Comparison of ENCODE assay signal across 8 mouse cellular contexts in the genomic region with DNA sequence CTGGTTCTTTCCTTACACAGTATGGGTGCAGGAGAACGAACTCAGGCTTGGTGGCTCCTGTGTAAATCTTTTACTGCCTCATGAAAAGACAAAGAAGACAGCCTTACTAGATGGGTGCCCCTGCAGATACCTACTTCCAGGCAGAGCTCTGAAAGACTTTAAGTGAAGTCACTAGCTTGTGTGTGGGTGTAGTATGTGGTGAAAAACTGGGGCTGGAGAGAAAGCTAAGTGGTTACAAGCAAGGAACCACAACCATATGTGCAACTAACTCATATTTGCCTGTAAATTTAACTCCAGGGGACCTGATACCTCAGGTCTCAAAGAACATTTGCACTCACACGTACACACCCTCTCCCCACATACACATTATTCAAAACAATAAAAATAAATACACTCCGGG. TPM values are rescaled to one million over a fixed set of nuclear protein-coding genes. Genes with fewer than 3 reads are reported as not detected.
A peak's percentile ranks its signal among the peaks of the same experiment; 100 is the strongest.
DNase-seq lines count a peak whose midpoint lies in the region; ATAC-seq and TF ChIP-seq lines count a peak whose summit lies in the region.

No protein-coding gene starts in this region.

- H3K9me3 ChIP-seq in heart, embryonic 10.5 days, result no peaks in the 10 kb centered on the region
- no peaks in the 10 kb centered on the region for H3K9me3 ChIP-seq in CH12.LX (replicated peaks; ENCODE audit: low read length)
- no peaks in the 10 kb centered on the region for H3K9me3 ChIP-seq in forebrain, embryonic 16.5 days (ENCODE audit: control insufficient read depth, low read length)
- H3K9me3 ChIP-seq in liver, postnatal 0 days (ENCODE audit: low read length), result no peaks in the 10 kb centered on the region

- H3K27me3 ChIP-seq in heart, embryonic 10.5 days (ENCODE audit: insufficient read depth, poor library complexity, severe bottlenecking), result 0 out of 2 replicates have a peak, but pooled peaks cover 7% of the 10 kb centered on the region
- H3K27me3 ChIP-seq in CH12.LX (replicated peaks), result peaks cover 7% of the 10 kb centered on the region
- H3K27me3 ChIP-seq in forebrain, embryonic 16.5 days (replicated peaks; ENCODE audit: control insufficient read depth, insufficient read depth, low read length), result peaks cover 2% of the 10 kb centered on the region; the same call in 1 of the 2 replicates
- 0 out of 2 replicates have a peak, but pooled peaks cover 8% of the 10 kb centered on the region for H3K27me3 ChIP-seq in liver, postnatal 0 days (ENCODE audit: insufficient read depth, low read length)

- intact Hi-C loops in gastrocnemius, postnatal 14 days (cut with DNase I; ENCODE audit: low total_unique reads), result no loop called here

- ATAC-seq in forebrain, embryonic 16.5 days, result no peak
- ATAC-seq in liver, postnatal 0 days, result no peak

- peaks cover 51% of the 10 kb centered on the region for H3K4me1 ChIP-seq in heart, embryonic 10.5 days
- peaks cover 9 to 35% of the 10 kb centered on the region in 2 experiments; a peak in 3 of 4 replicates for H3K4me1 ChIP-seq in CH12.LX (ENCODE audit: control insufficient read depth in 1 of 2, insufficient read depth in 2 of 2)
- peaks cover 57% of the 10 kb centered on the region for H3K4me1 ChIP-seq in forebrain, embryonic 16.5 days (replicated peaks; ENCODE audit: control insufficient read depth, insufficient read depth, low read length)
- peaks cover 34% of the 10 kb centered on the region for H3K4me1 ChIP-seq in liver, postnatal 0 days (ENCODE audit: insufficient read depth)

- peaks cover 26% of the 10 kb centered on the region for H3K36me3 ChIP-seq in heart, embryonic 10.5 days
- H3K36me3 ChIP-seq in CH12.LX (replicated peaks in 1 of 2; ENCODE audit: control insufficient read depth in 1 of 2, insufficient read depth in 1 of 2, low read length in 1 of 2), result peaks cover 26 to 42% of the 10 kb centered on the region in 2 experiments
- H3K36me3 ChIP-seq in forebrain, embryonic 16.5 days (ENCODE audit: control insufficient read depth, insufficient read depth), result peaks cover 2% of the 10 kb centered on the region
- H3K36me3 ChIP-seq in liver, postnatal 0 days (replicated peaks; ENCODE audit: insufficient read depth, low read length), result peaks cover 23% of the 10 kb centered on the region

- TF ChIP-seq POLR2A in CH12.LX (IDR thresholded peaks at IDR 0.05; ENCODE audit: low read depth, low read length), result no peak

- no peak for TF ChIP-seq EP300 in CH12.LX (IDR thresholded peaks at IDR 0.05; ENCODE audit: low read length)
- no peak for TF ChIP-seq EP300 in liver, postnatal 0 days (IDR thresholded peaks at IDR 0.05; ENCODE audit: low read depth)

- DNase-seq in heart, embryonic 10.5 days (ENCODE audit: low spot score), result no peak
- DNase-seq in heart, postnatal 4 days, result no peak
- no peak for DNase-seq in CH12.LX (ENCODE audit: extremely low read depth)
- DNase-seq in liver, postnatal 0 days, result no peak
- DNase-seq in gastrocnemius, postnatal 14 days, result no peak
- DNase-seq in layer of hippocampus, postnatal 10 days (ENCODE audit: low spot score in 2 of 2), result no peak
- DNase-seq in left cerebral cortex, adult 18-20 months (ENCODE audit: low spot score in 2 of 2), result no peak

- peaks cover 12% of the 10 kb centered on the region for H3K79me2 ChIP-seq in CH12.LX (replicated peaks; ENCODE audit: control insufficient read depth, extremely low read depth, insufficient read depth, poor library complexity, severe bottlenecking)

- H3K9ac ChIP-seq in CH12.LX (ENCODE audit: insufficient read depth, low read depth), result peak overlapping the region; percentile 85
- H3K9ac ChIP-seq in forebrain, embryonic 16.5 days (replicated peaks; ENCODE audit: low read depth, low read length), result peak overlapping the region; percentile 87
- peak overlapping the region; percentile 84 for H3K9ac ChIP-seq in liver, postnatal 0 days (replicated peaks)

- peak overlapping the region; percentile 89 for H3K27ac ChIP-seq in heart, embryonic 10.5 days
- H3K27ac ChIP-seq in CH12.LX (ENCODE audit: insufficient read depth, low read depth), result no peak overlapping the region
- H3K27ac ChIP-seq in forebrain, embryonic 16.5 days (ENCODE audit: low read length), result peak overlapping the region; percentile 61
- H3K27ac ChIP-seq in liver, postnatal 0 days (ENCODE audit: low read depth), result no peak overlapping the region

- peak overlapping the region; percentile 84 for H3K4me3 ChIP-seq in heart, embryonic 10.5 days
- peak overlapping the region; percentile 86 to 97 (median 88) for H3K4me3 ChIP-seq in CH12.LX (replicated peaks in 1 of 3; ENCODE audit: low read depth in 2 of 3, low read length in 2 of 3, poor library complexity in 1 of 3)
- peak overlapping the region; percentile 95 for H3K4me3 ChIP-seq in forebrain, embryonic 16.5 days (replicated peaks; ENCODE audit: low read length)
- peak overlapping the region; percentile 84 for H3K4me3 ChIP-seq in liver, postnatal 0 days (ENCODE audit: low read depth, low read length)

- no peak for TF ChIP-seq RAD21 in CH12.LX (IDR thresholded peaks at IDR 0.05; ENCODE audit: low read depth, low read length)

- dilution Hi-C loops in CH12.LX (cut with MboI; ENCODE audit: extremely low pct_ligation_motif_present, extremely low pct_unique_long_range_greater_than_20kb, low sequenced_read_pairs), result no loop called here

- peak overlapping the region; percentile 82; the same call in 1 of the 2 replicates for H3K4me2 ChIP-seq in CH12.LX (ENCODE audit: insufficient read depth, low read depth, poor library complexity, severe bottlenecking)
- peak overlapping the region; percentile 97 for H3K4me2 ChIP-seq in forebrain, embryonic 16.5 days (ENCODE audit: low read length)
- peak overlapping the region; percentile 96 for H3K4me2 ChIP-seq in liver, postnatal 0 days (ENCODE audit: low read depth, low read length)

- in situ Hi-C loops in CH12.LX (cut with MboI; ENCODE audit: low pct_ligation_motif_present, low pct_unique_long_range_greater_than_20kb, low sequenced_read_pairs), result loop anchor here (5.0 kb wide), 1 partner anchor 32 kb away; a partner anchor contains a TSS

- WGBS in heart, embryonic 10.5 days, result 26% methylated on average over 3 of the region's 3 CpGs
- 18% methylated on average over 3 of the region's 3 CpGs for WGBS in forebrain, embryonic 16.5 days
- 29% methylated on average over 3 of the region's 3 CpGs for WGBS in liver, postnatal 0 days (ENCODE audit: insufficient replicate concordance)

- TF ChIP-seq CTCF in CH12.LX (conservative IDR thresholded peaks at IDR 0.05 in 1 of 2, IDR thresholded peaks at IDR 0.05 in 1 of 2; ENCODE audit: low read depth in 2 of 2, low read length in 2 of 2), result no peak
- TF ChIP-seq CTCF in liver, postnatal 0 days (IDR thresholded peaks at IDR 0.05; ENCODE audit: low read depth), result no peak

RNA-seq across cellular contexts. Expression of a gene that starts 0.5 kb away (rescaled TPM):
- 79.5 and 87.9 TPM in 2 replicates for polyA plus RNA-seq in heart, embryonic 10.5 days (2016; fragmentation: Nextera tagmentation; extraction: Ambion mirVana)
- 100 to 1,000 TPM; 106 to 118 TPM for total RNA-seq in heart, postnatal 4 days (2021)
- 37.5 and 43.0 TPM in 2 replicates for total RNA-seq in CH12.LX (2012; rRNA removed)
- total RNA-seq in CH12.LX (2014; rRNA removed), result 23.9 and 29.1 TPM in 2 replicates
- polyA plus RNA-seq in CH12.LX (2012; ENCODE audit: insufficient read length, low read depth), result 52.4 and 74.9 TPM in 2 replicates
- 165 and 185 TPM in 2 replicates for polyA plus RNA-seq in forebrain, embryonic 16.5 days (2015; fragmentation: Nextera tagmentation; extraction: Ambion mirVana)
- 35.6 and 35.7 TPM in 2 replicates for polyA plus RNA-seq in liver, postnatal 0 days (2015; fragmentation: Nextera tagmentation; extraction: Ambion mirVana)
- 10 to 100 TPM; 42.0 to 44.8 TPM for total RNA-seq in gastrocnemius, postnatal 14 days (2021)
- 100 to 1,000 TPM in 1 of 2 experiments, 10 to 100 TPM in 1; 83.7 to 108 TPM for total RNA-seq in layer of hippocampus, postnatal 10 days (2021)
- 10 to 100 TPM; 91.2 to 98.9 TPM for total RNA-seq in left cerebral cortex, adult 18-20 months (2021)

RNA-seq across cellular contexts. Expression of a gene that starts 2.2 kb away (rescaled TPM):
- 8.3 and 11.6 TPM in 2 replicates for polyA plus RNA-seq in heart, embryonic 10.5 days (2016; fragmentation: Nextera tagmentation; extraction: Ambion mirVana)
- 10 to 100 TPM; 13.5 to 13.9 TPM for total RNA-seq in heart, postnatal 4 days (2021)
- 4.2 and 4.8 TPM in 2 replicates for total RNA-seq in CH12.LX (2012; rRNA removed)
- 2.0 and 2.1 TPM in 2 replicates for total RNA-seq in CH12.LX (2014; rRNA removed)
- 4.1 and 5.0 TPM in 2 replicates for polyA plus RNA-seq in CH12.LX (2012; ENCODE audit: insufficient read length, low read depth)
- 8.6 and 8.8 TPM in 2 replicates for polyA plus RNA-seq in forebrain, embryonic 16.5 days (2015; fragmentation: Nextera tagmentation; extraction: Ambion mirVana)
- 1.6 and 2.1 TPM in 2 replicates for polyA plus RNA-seq in liver, postnatal 0 days (2015; fragmentation: Nextera tagmentation; extraction: Ambion mirVana)
- total RNA-seq in gastrocnemius, postnatal 14 days (2021), result 1 to 10 TPM; 6.4 to 7.2 TPM
- total RNA-seq in layer of hippocampus, postnatal 10 days (2021), result 10 to 100 TPM; 26.4 to 32.9 TPM
- 10 to 100 TPM; 28.3 to 31.5 TPM for total RNA-seq in left cerebral cortex, adult 18-20 months (2021)

RNA-seq across cellular contexts. Expression of a gene that starts 8.4 kb away (rescaled TPM):
- 0.85 and 1.1 TPM in 2 replicates for polyA plus RNA-seq in heart, embryonic 10.5 days (2016; fragmentation: Nextera tagmentation; extraction: Ambion mirVana)
- under 1 TPM; 0.24 to 0.50 TPM for total RNA-seq in heart, postnatal 4 days (2021)
- total RNA-seq in CH12.LX (2012; rRNA removed) (0.38 TPM in 2 replicates), CH12.LX (2014; rRNA removed) (0.23 TPM in 1 of 2 replicates, not detected in the other)
- 0.60 and 1.1 TPM in 2 replicates for polyA plus RNA-seq in CH12.LX (2012; ENCODE audit: insufficient read length, low read depth)
- polyA plus RNA-seq in forebrain, embryonic 16.5 days (2015; fragmentation: Nextera tagmentation; extraction: Ambion mirVana), result 5.7 and 6.3 TPM in 2 replicates
- polyA plus RNA-seq in liver, postnatal 0 days (2015; fragmentation: Nextera tagmentation; extraction: Ambion mirVana), result 1.4 and 1.9 TPM in 2 replicates
- not detected for total RNA-seq in gastrocnemius, postnatal 14 days (2021)
- total RNA-seq in layer of hippocampus, postnatal 10 days (2021), result 1 to 10 TPM; 2.6 to 2.9 TPM
- under 1 TPM; 0.33 to 0.61 TPM for total RNA-seq in left cerebral cortex, adult 18-20 months (2021)

RNA-seq across cellular contexts. Expression of a gene that starts 12.5 kb away (rescaled TPM):
- polyA plus RNA-seq in heart, embryonic 10.5 days (2016; fragmentation: Nextera tagmentation; extraction: Ambion mirVana), result 0.34 and 0.49 TPM in 2 replicates
- not detected for total RNA-seq in heart, postnatal 4 days (2021)
- total RNA-seq in CH12.LX (2012; rRNA removed), result not detected in 2 replicates
- not detected in 2 replicates for total RNA-seq in CH12.LX (2014; rRNA removed)
- polyA plus RNA-seq in CH12.LX (2012; ENCODE audit: insufficient read length, low read depth), result not detected in 2 replicates
- polyA plus RNA-seq in forebrain, embryonic 16.5 days (2015; fragmentation: Nextera tagmentation; extraction: Ambion mirVana), result not detected in 2 replicates
- not detected in 2 replicates for polyA plus RNA-seq in liver, postnatal 0 days (2015; fragmentation: Nextera tagmentation; extraction: Ambion mirVana)
- not detected for total RNA-seq in gastrocnemius, postnatal 14 days (2021)
- total RNA-seq in layer of hippocampus, postnatal 10 days (2021), result not detected
- not detected for total RNA-seq in left cerebral cortex, adult 18-20 months (2021)

RNA-seq across cellular contexts. Expression of a gene that starts 13.9 kb away (rescaled TPM):
- 62.7 and 92.3 TPM in 2 replicates for polyA plus RNA-seq in heart, embryonic 10.5 days (2016; fragmentation: Nextera tagmentation; extraction: Ambion mirVana)
- total RNA-seq in heart, postnatal 4 days (2021), result 10 to 100 TPM; 36.7 to 37.8 TPM
- total RNA-seq in CH12.LX (2012; rRNA removed) (0.51 and 0.59 TPM in 2 replicates), CH12.LX (2014; rRNA removed) (not detected in 2 replicates)
- polyA plus RNA-seq in CH12.LX (2012; ENCODE audit: insufficient read length, low read depth), result 0.50 and 1.5 TPM in 2 replicates
- polyA plus RNA-seq in forebrain, embryonic 16.5 days (2015; fragmentation: Nextera tagmentation; extraction: Ambion mirVana), result 30.2 and 39.1 TPM in 2 replicates
- polyA plus RNA-seq in liver, postnatal 0 days (2015; fragmentation: Nextera tagmentation; extraction: Ambion mirVana), result 8.1 and 9.2 TPM in 2 replicates
- 10 to 100 TPM; 14.8 to 21.3 TPM for total RNA-seq in gastrocnemius, postnatal 14 days (2021)
- 10 to 100 TPM; 18.4 to 19.6 TPM for total RNA-seq in layer of hippocampus, postnatal 10 days (2021)
- total RNA-seq in left cerebral cortex, adult 18-20 months (2021), result 10 to 100 TPM; 12.9 to 15.9 TPM

Comparison
In these comparisons a context has a peak if more than half of its experiments do, and no peak if none do; other contexts are left out.
1. H3K27ac ChIP-seq: peak in heart, embryonic 10.5 days (single experiment) and forebrain, embryonic 16.5 days (single experiment); none in CH12.LX (single experiment) and liver, postnatal 0 days (single experiment).
2. Peak in every context shown above with its lines, with median percentiles within 50 percentile points of each other: H3K4me3 ChIP-seq, H3K4me2 ChIP-seq and H3K9ac ChIP-seq.